Mouse (Mus musculus) cerebellum, adult 2 months (tissue): ENCODE data around the gene Olfr1316. TPM values are rescaled to one million over a fixed set of nuclear protein-coding genes. Genes with fewer than 3 reads are reported as not detected.

Source experiments
- DNase-seq, 2 experiments: peaks; one replicate each; pipeline ENCODE4 v3.0.0; 2021
- H3K27ac ChIP-seq: fragments of 200-500 bp; 2 replicates; pipeline ENCODE4 v1.5.1; 2012; ENCODE audit warnings: low read length, control low read depth, inconsistent platforms; ENCODE audit not compliant: insufficient read depth
- H3K27me3 ChIP-seq: fragments of 200-500 bp; 2 replicates; pipeline ENCODE4 v1.6.1; 2012; ENCODE audit warnings: inconsistent platforms, mild to moderate bottlenecking, low read length, moderate library complexity; ENCODE audit not compliant: control insufficient read depth, insufficient read depth
- H3K4me1 ChIP-seq: fragments of 200-500 bp; 2 replicates; pipeline ENCODE4 v1.6.1; 2011; ENCODE audit warnings: low read length; ENCODE audit not compliant: control insufficient read depth, insufficient read depth
- H3K4me3 ChIP-seq: fragments of 200-500 bp; replicated peaks from 2 replicates; pipeline ENCODE3; 2011; ENCODE audit warnings: mild to moderate bottlenecking, low read depth, low read length, control low read depth; ENCODE audit not compliant: insufficient read depth
- CTCF ChIP-seq: fragments of 200-500 bp; IDR thresholded peaks from 2 replicates; pipeline ENCODE4 v1.5.1; 2011; ENCODE audit warnings: low read depth, mild to moderate bottlenecking, control low read depth, low read length, moderate library complexity, borderline replicate concordance; ENCODE audit not compliant: insufficient read depth
- POLR2A ChIP-seq: fragments of 200-500 bp; IDR thresholded peaks from 2 replicates; pipeline ENCODE4 v1.6.1; 2011; ENCODE audit warnings: low read length, control low read depth, borderline replicate concordance; ENCODE audit not compliant: insufficient read depth
- WGBS: fragments of 180-500 bp; shearing (Covaris S2); methylation state at CpG from one replicate; pipeline ENCODE4 v1.1.7; 2018; 5-methylcytosine and 5-hydroxymethylcytosine counted together
- polyA plus RNA-seq: library from polyadenylated mRNA; depleted of rRNA; stranded (reverse); fragments of >200 nt; gene quantifications from 2 replicates; pipeline ENCODE4 v1.2.3, GENCODE M21; 2012; rRNA removed

Olfr1316 gene
- not detected in 2 replicates for polyA plus RNA-seq

DNA sequence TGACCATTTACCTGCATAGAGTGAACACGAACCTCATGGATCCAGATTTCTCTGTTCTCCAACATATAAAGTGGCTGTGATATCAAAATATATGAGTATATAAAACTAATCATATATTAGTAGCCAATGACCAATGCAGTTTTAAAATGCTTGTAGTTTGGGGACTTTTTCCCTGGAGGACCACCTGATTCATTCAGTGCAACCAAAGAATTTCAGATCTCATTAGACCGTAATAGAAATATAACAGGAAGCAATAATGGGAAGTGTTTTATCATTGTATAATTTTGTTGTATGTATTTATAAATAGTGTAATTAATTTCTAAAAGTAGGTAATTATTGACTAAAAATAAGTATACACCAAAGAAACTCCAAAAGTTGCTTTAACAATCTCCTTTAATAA, at the start of gene Olfr1316:
Olfr1316 (minus strand) TSS at position 101 of the 400 bp plus-strand sequence.
- TF ChIP-seq POLR2A (no peak), CTCF (no peak)
- H3K27me3 ChIP-seq, result no peaks in the 10 kb centered on the region
- no peak for DNase-seq
- 87% methylated on average over 2 of the region's 2 CpGs for WGBS
- H3K4me1 ChIP-seq, result no peaks in the 10 kb centered on the region
- no peak within 1 kb of the TSS for H3K27ac ChIP-seq
- H3K4me3 ChIP-seq, result no peak within 1 kb of the TSS

DNA sequence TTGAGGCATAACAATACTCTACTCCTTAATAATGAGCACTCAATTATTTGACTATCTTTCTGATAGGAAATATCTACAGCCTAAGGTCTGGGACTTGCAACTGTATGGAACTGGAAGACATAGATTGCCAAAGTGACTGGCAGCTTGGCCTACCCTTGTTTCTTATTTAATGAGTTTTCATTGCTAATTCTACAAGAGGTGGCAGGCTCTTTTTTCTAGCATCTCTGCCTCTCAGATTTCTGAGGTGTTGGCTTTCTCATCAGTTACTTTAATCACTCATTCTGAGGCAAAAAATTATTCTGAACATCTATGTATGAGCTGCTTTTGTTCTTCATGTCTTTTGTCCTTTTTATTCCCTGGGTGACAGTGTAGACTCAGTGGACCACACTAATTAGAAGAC, 19.1 kb upstream of the Olfr1316 start, which contains the start of gene Olfr1318:
Olfr1318 (plus strand) TSS at position 301 of the 400 bp plus-strand sequence.
- Histone ChIP-seq H3K4me3 (no peak within 1 kb of the TSS), H3K27ac (no peak within 1 kb of the TSS), H3K27me3 (no peaks in the 10 kb centered on the region), H3K4me1 (no peaks in the 10 kb centered on the region)
- no peak for TF ChIP-seq POLR2A
- TF ChIP-seq CTCF, result no peak
- no peak for DNase-seq

GRCm38 (mm10) chr2:112140029-112140428, 5.3 kb upstream of the Olfr1316 start, which contains the start of gene Olfr1317:
Olfr1317 (plus strand) TSS chr2:112140329.
- Histone ChIP-seq H3K4me1 (no peaks in the 10 kb centered on the region), H3K4me3 (no peak within 1 kb of the TSS), H3K27ac (no peak within 1 kb of the TSS), H3K27me3 (no peaks in the 10 kb centered on the region)
- TF ChIP-seq CTCF (no peak), POLR2A (no peak)
- no peak for DNase-seq
- WGBS, result 73% methylated on average over 2 of the region's 2 CpGs

- no peak within 1 kb of the TSS for H3K4me3 ChIP-seq
- 75% methylated on average over 1 of the region's 1 CpGs for WGBS
- TF ChIP-seq CTCF (no peak), POLR2A (no peak)
- H3K4me1 ChIP-seq, result no peaks in the 10 kb centered on the region
- H3K27me3 ChIP-seq, result no peaks in the 10 kb centered on the region
- H3K27ac ChIP-seq, result no peak within 1 kb of the TSS
- DNase-seq, result no peak
Measured at GRCm38 (mm10) chr2:112115340-112115739, 19.4 kb downstream of the Olfr1316 start, which contains the start of gene Olfr1315-ps1. Olfr1315-ps1 (minus strand) TSS chr2:112115440.

GRCm38 (mm10) chr2:112096681-112097080, 38.1 kb downstream of the Olfr1316 start, which contains the start of gene Olfr1314:
Olfr1314 (minus strand) TSS chr2:112096781.
- Histone ChIP-seq H3K27me3 (no peaks in the 10 kb centered on the region), H3K27ac (no peak within 1 kb of the TSS), H3K4me1 (no peaks in the 10 kb centered on the region), H3K4me3 (no peak within 1 kb of the TSS)
- DNase-seq, result no peak
- TF ChIP-seq POLR2A, result no peak
- TF ChIP-seq CTCF, result no peak

DNA sequence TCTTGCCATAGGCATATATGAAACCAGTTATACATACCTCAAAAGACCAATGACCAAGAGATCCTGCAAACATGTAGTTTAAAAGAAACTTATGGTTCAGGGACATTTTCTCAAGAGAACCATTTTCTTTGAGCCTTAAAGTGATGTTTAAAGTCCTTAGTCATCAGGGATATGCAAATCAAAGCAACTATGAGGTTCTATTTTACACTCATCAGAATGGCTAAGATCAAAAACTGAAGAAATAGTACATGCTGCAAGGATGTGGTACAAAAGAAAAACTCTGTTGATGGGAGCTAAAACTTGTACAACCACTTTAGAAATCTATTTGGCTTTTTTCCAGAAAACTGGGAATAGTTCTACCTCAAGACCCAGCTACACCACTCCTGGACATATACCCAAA, 57.0 kb downstream of the Olfr1316 start, which contains the start of gene Olfr1313:
Olfr1313 (minus strand) TSS at position 101 of the 400 bp plus-strand sequence.
- Histone ChIP-seq H3K4me3 (no peak within 1 kb of the TSS), H3K4me1 (no peaks in the 10 kb centered on the region), H3K27ac (no peak within 1 kb of the TSS), H3K27me3 (no peaks in the 10 kb centered on the region)
- DNase-seq, result no peak
- TF ChIP-seq CTCF, result no peak
- no peak for TF ChIP-seq POLR2A

Other genes with a start within 250 kb of the Olfr1316 start
- not detected in 2 replicates for gene Olfr1306, start 218.7 kb downstream of the Olfr1316 start, polyA plus RNA-seq
- not detected in 2 replicates for gene Olfr1307, start 185.5 kb downstream of the Olfr1316 start, polyA plus RNA-seq
- not detected in 2 replicates for gene Olfr1308, start 170.0 kb downstream of the Olfr1316 start, polyA plus RNA-seq
- not detected in 2 replicates for gene Olfr1309, start 144.7 kb downstream of the Olfr1316 start, polyA plus RNA-seq
- gene Olfr1310, start 122.3 kb downstream of the Olfr1316 start, polyA plus RNA-seq, result not detected in 2 replicates
- not detected in 2 replicates for gene Olfr1311, start 110.6 kb downstream of the Olfr1316 start, polyA plus RNA-seq
- not detected in 2 replicates for gene Olfr1312, start 84.7 kb downstream of the Olfr1316 start, polyA plus RNA-seq
- gene Olfr1313, start 57.1 kb downstream of the Olfr1316 start, polyA plus RNA-seq, result not detected in 2 replicates
- not detected in 2 replicates for gene Olfr1314, start 38.2 kb downstream of the Olfr1316 start, polyA plus RNA-seq
- not detected in 2 replicates for gene Olfr1315-ps1, start 19.5 kb downstream of the Olfr1316 start, polyA plus RNA-seq
- gene Olfr1317, start 5.4 kb upstream of the Olfr1316 start, polyA plus RNA-seq, result not detected in 2 replicates
- gene Olfr1318, start 19.2 kb upstream of the Olfr1316 start, polyA plus RNA-seq, result not detected in 2 replicates
- gene Lpcat4, start 104.5 kb upstream of the Olfr1316 start, polyA plus RNA-seq, result 219 and 231 TPM in 2 replicates
- gene Nutm1, start 124.3 kb upstream of the Olfr1316 start, polyA plus RNA-seq, result not detected in 2 replicates
- 99.7 and 104 TPM in 2 replicates for gene Nop10, start 126.9 kb upstream of the Olfr1316 start, polyA plus RNA-seq
- 96.9 and 98.7 TPM in 2 replicates for gene Slc12a6, start 130.8 kb upstream of the Olfr1316 start, polyA plus RNA-seq
- 0.19 TPM in 1 of 2 replicates, not detected in the other for gene Gm21985, start 131.3 kb upstream of the Olfr1316 start, polyA plus RNA-seq
- gene Emc4, start 233.1 kb upstream of the Olfr1316 start, polyA plus RNA-seq, result 249 and 256 TPM in 2 replicates
- gene Katnbl1, start 244.2 kb upstream of the Olfr1316 start, polyA plus RNA-seq, result 10.7 and 11.3 TPM in 2 replicates